Mouse (Mus musculus) thymus, postnatal 10 days (tissue): Measurements from ENCODE around the gene Unc5cl.
A peak's percentile ranks its signal among the peaks of the same experiment; 100 is the strongest.
"Not testable (repeated sequence)": the region's sequence is repeated elsewhere in the genome, so short reads cannot be mapped to it uniquely, and the experiment has no call there.

Experiments used
- DNase-seq, 2 experiments: peaks; one replicate each; pipeline ENCODE4 v3.0.0; 2021; ENCODE audit warnings: low spot score in 2 of 2

Gene Unc5cl

GRCm38 (mm10) chr17:48467395-48468231 is 12.9 kb downstream of the Unc5cl start:
- peak; percentile 68 to 88 for DNase-seq

GRCm38 (mm10) chr17:48474282-48474681 is 19.6 kb downstream of the Unc5cl start:
- DNase-seq = not testable (repeated sequence)

GRCm38 (mm10) chr17:48475444-48475843 is 20.7 kb downstream of the Unc5cl start:
- DNase-seq = no peak

GRCm38 (mm10) chr17:48479952-48480351 is 25.3 kb downstream of the Unc5cl start:
- no peak for DNase-seq

- DNase-seq = no peak
Observed at GRCm38 (mm10) chr17:48483764-48484163, 29.1 kb downstream of the Unc5cl start.

GRCm38 (mm10) chr17:48484191-48484590 is 29.5 kb downstream of the Unc5cl start:
- DNase-seq = no peak

GRCm38 (mm10) chr17:48489466-48489865 is 34.8 kb downstream of the Unc5cl start:
- no peak for DNase-seq

- no peak for DNase-seq
Observed at GRCm38 (mm10) chr17:48492621-48493020, 37.9 kb downstream of the Unc5cl start.

GRCm38 (mm10) chr17:48493582-48493981 is 38.9 kb downstream of the Unc5cl start:
- no peak for DNase-seq

- no peak for DNase-seq
Observed at GRCm38 (mm10) chr17:48493986-48494385, 39.3 kb downstream of the Unc5cl start.

- no peak for DNase-seq
Observed at GRCm38 (mm10) chr17:48497986-48498385, 43.3 kb downstream of the Unc5cl start.

GRCm38 (mm10) chr17:48500846-48501445 is 46.2 kb downstream of the Unc5cl start:
- no peak for DNase-seq

- DNase-seq = no peak
Observed at GRCm38 (mm10) chr17:48505006-48505405, 50.3 kb downstream of the Unc5cl start.

GRCm38 (mm10) chr17:48506986-48507385 is 52.3 kb downstream of the Unc5cl start:
- DNase-seq = no peak

- peak; percentile 28 to 47 for DNase-seq
Observed at GRCm38 (mm10) chr17:48509596-48509995, 54.9 kb downstream of the Unc5cl start.

GRCm38 (mm10) chr17:48512614-48513281 is 58.0 kb downstream of the Unc5cl start:
- peak; percentile 6 to 11 for DNase-seq

- DNase-seq = no peak
Observed at GRCm38 (mm10) chr17:48514613-48515012, 59.9 kb downstream of the Unc5cl start.

- no peak for DNase-seq
Observed at GRCm38 (mm10) chr17:48519046-48519445, 64.3 kb downstream of the Unc5cl start.

GRCm38 (mm10) chr17:48520352-48520751 is 65.7 kb downstream of the Unc5cl start:
- DNase-seq = no peak

GRCm38 (mm10) chr17:48523056-48523455 is 68.4 kb downstream of the Unc5cl start:
- DNase-seq = no peak

GRCm38 (mm10) chr17:48533844-48534705 is 79.4 kb downstream of the Unc5cl start:
- no peak for DNase-seq

GRCm38 (mm10) chr17:48538328-48538727 is 83.6 kb downstream of the Unc5cl start:
- DNase-seq = peak in 1 of 2 experiments; percentile 21
